Mouse (Mus musculus): Measurements from ENCODE around the gene Apbb1. TPM values are rescaled to one million over a fixed set of nuclear protein-coding genes. Genes with fewer than 3 reads are reported as not detected.

The Apbb1 gene
- polyA plus RNA-seq, 1 experiment from 2014 or later: 17.1 TPM

DNA sequence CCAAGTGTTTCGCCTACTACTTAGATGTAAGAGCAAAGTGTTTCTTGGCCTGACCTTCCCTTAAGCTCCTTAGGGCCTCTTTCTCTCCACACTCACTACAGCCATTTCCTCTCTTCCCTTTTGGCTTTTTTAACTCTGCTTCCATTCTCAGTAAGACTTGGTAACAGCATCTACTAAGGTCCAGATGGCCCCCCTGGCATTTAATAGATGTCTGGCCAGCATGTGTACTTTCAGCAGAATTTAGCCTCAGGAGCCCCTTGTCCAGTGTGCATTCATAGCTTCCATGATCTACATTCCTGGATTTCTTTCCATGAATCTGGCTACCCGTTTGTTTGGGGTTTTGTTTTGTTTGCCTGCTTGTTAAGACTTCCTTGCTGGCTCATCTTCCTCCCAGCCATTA is 3.0 kb downstream of the Apbb1 start:
- Histone ChIP-seq H3K4me2 (no peak overlapping the region), H3K9ac (ENCODE audit: low read depth, low read length) (no peak overlapping the region), H3K27ac (ENCODE audit: low read depth, low read length) (no peak overlapping the region), H3K9me3 (ENCODE audit: control insufficient read depth, low read length) (no peaks in the 10 kb centered on the region), H3K4me1 (replicated peaks; ENCODE audit: control insufficient read depth, insufficient read depth, low read length) (no peaks in the 10 kb centered on the region), H3K36me3 (ENCODE audit: control insufficient read depth, insufficient read depth, low read length) (no peaks in the 10 kb centered on the region), H3K27me3 (replicated peaks; ENCODE audit: control insufficient read depth, insufficient read depth, low read length) (no peaks in the 10 kb centered on the region; the same call in 1 of the 2 replicates), H3K4me3 (ENCODE audit: low read depth, low read length) (no peak overlapping the region)
- no peak for ATAC-seq (replicated peaks; ENCODE audit: low FRiP score)
- no peak for DNase-seq (ENCODE audit: low spot score)
- 72% methylated on average over 2 of the region's 2 CpGs for WGBS

DNA sequence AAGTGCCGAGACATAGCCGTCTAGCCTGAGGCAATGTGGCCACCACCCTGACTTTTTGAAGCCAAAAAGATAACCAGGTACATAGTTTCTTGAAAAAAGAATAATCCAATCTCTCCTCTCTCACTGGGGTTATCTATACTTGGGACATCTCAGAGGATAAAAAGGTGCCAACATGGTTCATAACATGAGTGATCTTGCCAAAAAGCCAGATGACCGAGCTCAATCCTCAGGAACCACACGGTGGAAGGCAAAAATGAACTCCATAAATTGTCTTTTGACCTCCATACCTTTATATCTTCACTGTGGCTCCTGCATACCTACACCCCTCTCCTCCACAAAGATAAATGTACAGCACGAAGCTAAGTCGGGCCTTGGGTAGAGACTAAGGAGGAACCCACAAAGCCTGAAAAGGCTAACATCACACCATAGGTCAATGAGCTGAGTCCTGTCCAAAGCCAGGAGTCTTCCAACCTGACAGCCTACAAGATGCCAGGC is 4.0 kb downstream of the Apbb1 start:
- WGBS: 78% methylated on average over 6 of the region's 6 CpGs
- DNase-seq (ENCODE audit: low spot score): no peak
- H3K4me3 ChIP-seq (ENCODE audit: low read depth, low read length): no peak overlapping the region
- no peaks in the 10 kb centered on the region for H3K36me3 ChIP-seq (ENCODE audit: control insufficient read depth, insufficient read depth, low read length)
- H3K4me2 ChIP-seq: no peak overlapping the region
- H3K27ac ChIP-seq (ENCODE audit: low read depth, low read length): no peak overlapping the region
- no peaks in the 10 kb centered on the region for H3K4me1 ChIP-seq (replicated peaks; ENCODE audit: control insufficient read depth, insufficient read depth, low read length)
- H3K9me3 ChIP-seq (ENCODE audit: control insufficient read depth, low read length): no peaks in the 10 kb centered on the region
- no peaks in the 10 kb centered on the region; the same call in 1 of the 2 replicates for H3K27me3 ChIP-seq (replicated peaks; ENCODE audit: control insufficient read depth, insufficient read depth, low read length)
- ATAC-seq (replicated peaks; ENCODE audit: low FRiP score): no peak
- no peak overlapping the region for H3K9ac ChIP-seq (ENCODE audit: low read depth, low read length)

DNA sequence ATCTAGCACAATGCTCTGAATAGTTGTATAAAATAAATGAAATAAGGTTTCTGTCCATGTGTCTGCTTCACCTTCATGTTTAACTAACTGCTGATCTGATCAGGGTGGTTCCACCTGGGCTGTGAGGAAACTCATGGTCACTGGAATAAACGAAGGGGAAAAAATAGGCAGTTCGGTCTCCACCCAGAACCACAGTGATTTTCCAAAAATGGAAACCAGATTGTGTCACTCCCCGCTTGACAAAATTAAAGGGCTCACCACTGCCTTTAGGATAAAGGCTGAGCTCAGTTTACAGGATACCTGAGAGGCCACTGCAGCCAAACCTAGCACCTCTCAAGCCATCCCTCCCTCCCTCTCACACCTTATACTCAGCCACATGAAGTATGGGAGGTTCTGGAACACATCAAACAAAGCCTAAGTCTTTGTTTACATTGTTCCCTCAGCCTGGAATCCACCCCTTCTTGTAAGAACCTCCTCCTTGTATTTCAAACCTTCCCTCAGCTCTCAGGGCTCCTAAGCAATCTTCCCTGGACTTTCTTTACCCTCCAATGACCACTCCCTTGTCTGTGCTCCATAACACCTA is 5.2 kb downstream of the Apbb1 start:
- no peak for ATAC-seq (replicated peaks; ENCODE audit: low FRiP score)

DNA sequence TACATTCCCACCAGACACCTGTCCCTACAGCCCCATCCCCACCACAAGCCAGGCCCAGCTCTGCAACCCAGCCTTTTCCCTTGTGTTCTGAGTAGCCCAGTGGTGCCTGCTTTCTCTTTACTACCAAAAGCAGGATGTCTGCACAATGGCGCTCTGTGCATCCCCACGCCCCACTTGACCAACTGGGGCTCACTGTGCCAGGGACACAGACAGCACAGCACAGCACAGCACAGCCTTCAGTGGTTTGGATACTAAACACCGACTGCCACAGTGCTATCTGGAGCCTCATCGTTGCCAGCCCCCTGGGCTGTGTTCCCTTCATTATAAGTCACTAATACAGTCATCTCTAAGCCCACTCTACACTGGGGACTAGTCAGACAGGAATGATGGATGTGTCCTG is 6.9 kb downstream of the Apbb1 start:
- H3K36me3 ChIP-seq (ENCODE audit: control insufficient read depth, insufficient read depth, low read length): no peaks in the 10 kb centered on the region
- H3K9me3 ChIP-seq (ENCODE audit: control insufficient read depth, low read length): no peaks in the 10 kb centered on the region
- H3K27me3 ChIP-seq (replicated peaks; ENCODE audit: control insufficient read depth, insufficient read depth, low read length): no peaks in the 10 kb centered on the region; the same call in 1 of the 2 replicates
- H3K4me3 ChIP-seq (ENCODE audit: low read depth, low read length): no peak overlapping the region
- WGBS: 77% methylated on average over 4 of the region's 4 CpGs
- ATAC-seq (replicated peaks; ENCODE audit: low FRiP score) (no peak), DNase-seq (ENCODE audit: low spot score) (no peak)
- H3K27ac ChIP-seq (ENCODE audit: low read depth, low read length): no peak overlapping the region
- H3K4me2 ChIP-seq: no peak overlapping the region
- no peaks in the 10 kb centered on the region for H3K4me1 ChIP-seq (replicated peaks; ENCODE audit: control insufficient read depth, insufficient read depth, low read length)
- no peak overlapping the region for H3K9ac ChIP-seq (ENCODE audit: low read depth, low read length)

More for the DNA sequence above, 5.2 kb downstream of the Apbb1 start:
- Histone ChIP-seq H3K4me3 (ENCODE audit: low read depth, low read length) (no peak overlapping the region), H3K9me3 (ENCODE audit: control insufficient read depth, low read length) (no peaks in the 10 kb centered on the region), H3K4me1 (replicated peaks; ENCODE audit: control insufficient read depth, insufficient read depth, low read length) (no peaks in the 10 kb centered on the region), H3K4me2 (no peak overlapping the region), H3K27ac (ENCODE audit: low read depth, low read length) (no peak overlapping the region), H3K9ac (ENCODE audit: low read depth, low read length) (no peak overlapping the region), H3K27me3 (replicated peaks; ENCODE audit: control insufficient read depth, insufficient read depth, low read length) (no peaks in the 10 kb centered on the region; the same call in 1 of the 2 replicates), H3K36me3 (ENCODE audit: control insufficient read depth, insufficient read depth, low read length) (no peaks in the 10 kb centered on the region)
- DNase-seq (ENCODE audit: low spot score): no peak
- 51% methylated on average over 3 of the region's 3 CpGs for WGBS

DNA sequence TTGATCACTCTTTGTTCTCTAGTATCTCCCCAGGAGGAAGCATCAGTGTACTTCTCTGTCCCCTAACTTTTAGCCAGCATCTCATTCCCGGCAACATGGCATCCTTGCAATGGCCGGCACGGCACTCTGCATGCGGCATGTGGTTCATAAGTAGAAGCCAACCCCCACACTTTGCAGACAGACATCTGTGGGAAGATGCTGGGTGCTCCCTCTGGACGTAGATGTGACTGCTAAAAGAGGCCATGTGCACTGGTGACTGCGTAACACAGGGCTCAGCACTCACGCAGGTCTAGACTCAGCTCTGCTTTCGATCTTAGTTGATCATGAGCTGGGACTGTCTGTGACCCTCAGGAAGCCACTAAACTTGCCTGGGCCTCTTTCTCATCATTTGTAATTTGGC is 8.5 kb downstream of the Apbb1 start:
- no peak for ATAC-seq (replicated peaks; ENCODE audit: low FRiP score)

DNA sequence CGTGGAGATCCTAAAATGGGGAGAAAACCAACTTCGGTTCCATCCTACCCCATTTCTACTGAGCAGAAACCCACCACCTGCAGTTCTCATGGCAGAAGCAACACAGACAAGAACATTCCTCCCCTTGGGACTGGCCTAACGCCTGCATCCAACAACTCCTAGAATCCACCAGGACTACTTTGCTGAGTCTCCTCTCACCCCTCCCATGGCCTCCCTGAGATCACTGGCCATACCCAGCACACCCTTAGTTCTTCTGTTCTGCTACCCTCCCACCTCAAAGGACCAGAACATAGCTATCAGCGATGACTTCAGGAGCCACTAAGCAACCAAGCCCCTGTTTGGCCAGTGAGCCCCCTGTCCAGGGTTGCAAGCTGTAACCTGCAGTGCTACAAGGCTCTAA is 10.7 kb downstream of the Apbb1 start:
- Histone ChIP-seq H3K27ac (ENCODE audit: low read depth, low read length) (no peak overlapping the region), H3K9ac (ENCODE audit: low read depth, low read length) (no peak overlapping the region), H3K4me1 (replicated peaks; ENCODE audit: control insufficient read depth, insufficient read depth, low read length) (no peaks in the 10 kb centered on the region), H3K9me3 (ENCODE audit: control insufficient read depth, low read length) (no peaks in the 10 kb centered on the region), H3K4me3 (ENCODE audit: low read depth, low read length) (no peak overlapping the region), H3K27me3 (replicated peaks; ENCODE audit: control insufficient read depth, insufficient read depth, low read length) (no peaks in the 10 kb centered on the region), H3K4me2 (no peak overlapping the region), H3K36me3 (ENCODE audit: control insufficient read depth, insufficient read depth, low read length) (no peaks in the 10 kb centered on the region)
- 72% methylated on average over 4 of the region's 4 CpGs for WGBS
- ATAC-seq (replicated peaks; ENCODE audit: low FRiP score) (no peak), DNase-seq (ENCODE audit: low spot score) (no peak)

More for the DNA sequence above, 8.5 kb downstream of the Apbb1 start:
- no peak overlapping the region for H3K9ac ChIP-seq (ENCODE audit: low read depth, low read length)
- H3K4me1 ChIP-seq (replicated peaks; ENCODE audit: control insufficient read depth, insufficient read depth, low read length): no peaks in the 10 kb centered on the region
- H3K36me3 ChIP-seq (ENCODE audit: control insufficient read depth, insufficient read depth, low read length): no peaks in the 10 kb centered on the region
- no peak overlapping the region for H3K4me2 ChIP-seq
- H3K27me3 ChIP-seq (replicated peaks; ENCODE audit: control insufficient read depth, insufficient read depth, low read length): no peaks in the 10 kb centered on the region; the same call in 1 of the 2 replicates
- DNase-seq (ENCODE audit: low spot score): no peak
- no peak overlapping the region for H3K27ac ChIP-seq (ENCODE audit: low read depth, low read length)
- 89% methylated on average over 8 of the region's 8 CpGs for whole genome bisulfite sequencing
- H3K9me3 ChIP-seq (ENCODE audit: control insufficient read depth, low read length): no peaks in the 10 kb centered on the region
- H3K4me3 ChIP-seq (ENCODE audit: low read depth, low read length): no peak overlapping the region

DNA sequence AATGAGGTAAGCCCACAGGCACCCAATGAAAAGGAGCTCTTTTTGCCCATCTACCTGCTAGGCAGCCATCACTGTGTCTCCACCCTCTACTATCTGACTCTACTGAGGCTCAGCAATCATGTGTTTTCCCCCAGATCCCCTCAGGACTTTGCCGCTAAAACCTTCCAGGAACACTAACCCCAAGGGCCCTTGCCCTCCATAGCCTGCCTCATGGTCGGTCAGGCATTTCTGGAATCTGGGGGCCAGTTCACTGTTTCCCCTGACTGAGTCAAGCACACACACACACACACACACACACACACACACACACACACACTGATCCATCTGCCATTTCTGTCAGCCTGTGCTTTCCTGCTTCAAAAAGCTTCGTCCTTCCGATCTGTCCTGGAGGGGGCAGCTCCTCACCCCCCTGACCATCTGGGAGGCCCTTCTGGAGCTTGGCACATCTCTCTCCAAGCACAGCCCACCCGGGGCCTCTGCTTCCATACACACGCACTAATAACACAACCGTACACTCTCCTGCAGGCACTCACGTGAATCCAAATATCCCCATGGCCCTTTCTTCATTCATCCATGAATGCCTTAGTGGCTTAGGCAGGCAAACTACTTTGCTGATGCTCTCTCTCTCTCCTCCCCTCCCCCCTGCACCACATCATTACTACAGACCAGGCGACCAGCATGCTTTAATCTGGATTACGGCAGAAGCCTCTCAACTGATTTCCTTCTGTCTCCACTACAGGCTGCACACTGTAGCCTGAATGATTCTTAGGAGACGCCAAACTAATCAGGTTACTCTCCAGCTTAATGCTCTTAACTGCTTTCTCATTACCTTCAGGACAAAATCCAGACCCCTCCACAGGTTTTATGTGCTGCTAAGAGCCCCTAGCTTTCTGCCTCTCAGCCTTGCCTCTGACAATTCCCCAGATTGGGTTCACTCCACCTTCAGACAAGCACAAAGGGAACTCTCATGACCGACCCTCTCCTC is 11.6 kb downstream of the Apbb1 start:
- DNase-seq (ENCODE audit: low spot score): no peak
- Histone ChIP-seq H3K4me2 (no peak overlapping the region), H3K9ac (ENCODE audit: low read depth, low read length) (no peak overlapping the region), H3K9me3 (ENCODE audit: control insufficient read depth, low read length) (no peaks in the 10 kb centered on the region), H3K4me1 (replicated peaks; ENCODE audit: control insufficient read depth, insufficient read depth, low read length) (no peaks in the 10 kb centered on the region), H3K27me3 (replicated peaks; ENCODE audit: control insufficient read depth, insufficient read depth, low read length) (no peaks in the 10 kb centered on the region), H3K27ac (ENCODE audit: low read depth, low read length) (no peak overlapping the region), H3K36me3 (ENCODE audit: control insufficient read depth, insufficient read depth, low read length) (no peaks in the 10 kb centered on the region), H3K4me3 (ENCODE audit: low read depth, low read length) (no peak overlapping the region)
- ATAC-seq (replicated peaks; ENCODE audit: low FRiP score): no peak
- 55% methylated on average over 12 of the region's 12 CpGs for WGBS

DNA sequence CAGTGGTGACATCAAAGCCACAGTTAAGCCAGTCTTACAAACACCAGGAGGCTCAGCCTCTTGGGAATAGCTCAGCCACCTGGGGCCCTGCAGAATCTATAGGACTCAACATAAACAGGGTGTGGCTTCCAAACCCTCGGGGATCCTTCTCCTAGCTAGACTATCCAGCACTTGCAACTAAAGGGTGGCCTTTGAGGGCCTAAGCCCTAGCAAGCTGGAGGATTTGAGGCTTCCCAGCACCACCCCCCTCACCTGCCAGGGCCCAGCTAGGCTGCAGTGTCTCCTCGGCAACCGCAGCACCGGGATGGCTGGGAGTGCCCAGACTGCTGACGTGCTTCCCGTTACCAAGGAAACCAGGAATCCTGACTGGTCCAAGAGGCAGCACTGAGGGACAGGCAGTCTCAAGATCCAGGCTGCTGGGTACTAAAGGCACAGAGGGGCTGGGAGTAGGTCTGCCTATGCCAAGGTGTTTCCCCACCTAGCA is 12.4 kb downstream of the Apbb1 start:
- no peaks in the 10 kb centered on the region for H3K9me3 ChIP-seq (ENCODE audit: control insufficient read depth, low read length)
- no peaks in the 10 kb centered on the region for H3K4me1 ChIP-seq (replicated peaks; ENCODE audit: control insufficient read depth, insufficient read depth, low read length)
- H3K9ac ChIP-seq (ENCODE audit: low read depth, low read length): no peak overlapping the region
- ATAC-seq (replicated peaks; ENCODE audit: low FRiP score) (no peak), DNase-seq (ENCODE audit: low spot score) (no peak)
- H3K27me3 ChIP-seq (replicated peaks; ENCODE audit: control insufficient read depth, insufficient read depth, low read length): no peaks in the 10 kb centered on the region
- no peak overlapping the region for H3K4me2 ChIP-seq
- H3K36me3 ChIP-seq (ENCODE audit: control insufficient read depth, insufficient read depth, low read length): no peaks in the 10 kb centered on the region
- no peak overlapping the region for H3K4me3 ChIP-seq (ENCODE audit: low read depth, low read length)
- no peak overlapping the region for H3K27ac ChIP-seq (ENCODE audit: low read depth, low read length)
- WGBS: 26% methylated on average over 6 of the region's 6 CpGs
